Comparison of ENCODE assay signal across 9 mouse cellular contexts in the genomic region with DNA sequence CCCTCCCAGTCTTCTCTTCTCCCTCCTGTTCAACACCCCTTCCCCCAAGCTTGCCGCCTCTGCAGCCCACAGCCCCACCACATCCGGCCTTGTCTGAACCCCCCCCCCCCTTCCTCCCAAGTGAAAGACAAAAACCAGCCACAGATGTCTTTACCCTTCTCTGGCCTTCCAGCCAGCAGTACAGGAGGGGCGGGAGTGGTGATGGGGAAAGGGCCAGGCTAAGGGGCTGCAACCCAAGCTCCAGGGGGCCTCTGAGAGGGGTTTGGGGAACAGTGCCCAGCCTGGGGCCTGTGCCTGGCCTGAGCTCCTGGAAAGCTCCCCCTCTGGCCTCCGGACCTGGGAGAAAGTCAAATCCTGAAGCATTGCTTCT. TPM values are rescaled to one million over a fixed set of nuclear protein-coding genes. Genes with fewer than 3 reads are reported as not detected.
DNase-seq lines count a peak whose midpoint lies in the region; ATAC-seq and TF ChIP-seq lines count a peak whose summit lies in the region.
"Had no signal": no experiment of that assay in that cellular context is flagged by ENCODE, and none has a peak within 500 bp of the region (broad histone marks: within the 10 kb centered on the region; RNA-seq: fewer than 3 reads in every experiment).

No protein-coding gene starts in this region.

- no peaks in the 10 kb centered on the region for H3K36me3 ChIP-seq in kidney, postnatal 0 days (ENCODE audit: insufficient read depth, low read length)
- no peaks in the 10 kb centered on the region for H3K36me3 ChIP-seq in kidney, adult 2 months (ENCODE audit: control insufficient read depth, insufficient read depth, low read length)

- H3K4me3 ChIP-seq in kidney, postnatal 0 days (replicated peaks; ENCODE audit: low read depth, low read length) = no peak overlapping the region
- no peak overlapping the region for H3K4me3 ChIP-seq in kidney, adult 2 months (ENCODE audit: insufficient read depth, low read depth, low read length)

- peak overlapping the region; percentile 78 for H3K27ac ChIP-seq in kidney, postnatal 0 days
- H3K27ac ChIP-seq in kidney, adult 2 months (ENCODE audit: insufficient read depth, low read depth, low read length) = no peak overlapping the region

- no peak overlapping the region for H3K9ac ChIP-seq in kidney, postnatal 0 days (ENCODE audit: low read depth, low read length)

- no peak for TF ChIP-seq CTCF in kidney, postnatal 0 days (IDR thresholded peaks at IDR 0.05; ENCODE audit: low read depth)
- no peak for TF ChIP-seq CTCF in kidney, adult 2 months (conservative IDR thresholded peaks at IDR 0.05; ENCODE audit: insufficient read depth, insufficient read length, low read depth, low read length)

- H3K4me1 ChIP-seq in kidney, postnatal 0 days (replicated peaks; ENCODE audit: insufficient read depth, low read length) = peaks cover 17% of the 10 kb centered on the region
- no peaks in the 10 kb centered on the region for H3K4me1 ChIP-seq in kidney, adult 2 months (ENCODE audit: control insufficient read depth, insufficient read depth, low read length)

- no peak for TF ChIP-seq POLR2A in kidney, adult 2 months (IDR thresholded peaks at IDR 0.05; ENCODE audit: low read depth, low read length)

- no peak overlapping the region for H3K4me2 ChIP-seq in kidney, postnatal 0 days (ENCODE audit: low read length)

- H3K27me3 ChIP-seq in kidney, postnatal 0 days (ENCODE audit: insufficient read depth, low read length) = no peaks in the 10 kb centered on the region
- no peaks in the 10 kb centered on the region for H3K27me3 ChIP-seq in kidney, adult 2 months (replicated peaks; ENCODE audit: control insufficient read depth, insufficient read depth, low read length)

- WGBS in kidney, postnatal 0 days = 38% methylated on average over 4 of the region's 4 CpGs
- WGBS in kidney, adult 2 months = 67% methylated on average over 4 of the region's 4 CpGs

- intact Hi-C loops in left cerebral cortex, postnatal 25 days (cut with DNase I) = loop anchor here (1.0 to 5.0 kb wide), 2 partner anchors 22 to 36 kb away; no protein-coding TSS in a partner anchor

- no peak; the same call in 1 of the 2 replicates for ATAC-seq in kidney, postnatal 0 days (replicated peaks; ENCODE audit: low FRiP score, low read depth)
- ATAC-seq in inflammation-experienced regulatory T-cells, adult 6 months = peak; percentile 38
- no peak for ATAC-seq in monocyte, adult 5-6 weeks (replicated peaks; ENCODE audit: insufficient number of reproducible peaks, low FRiP score, low TSS enrichment, poor library complexity, severe bottlenecking)

- H3K9me3 ChIP-seq in kidney, postnatal 0 days (replicated peaks; ENCODE audit: low read length) = no peaks in the 10 kb centered on the region

- DNase-seq in kidney, postnatal 0 days (ENCODE audit: low spot score) = peak; percentile 60
- DNase-seq in kidney, adult 2 months = no peak
- peak; percentile 54 for DNase-seq in embryo, embryonic 10 days (ENCODE audit: low spot score)
- DNase-seq in retina, embryonic 14.5 days (ENCODE audit: low spot score) = peak; percentile 25
- no peak for DNase-seq in left cerebral cortex, postnatal 25 days (ENCODE audit: low spot score in 2 of 2)
- DNase-seq in layer of hippocampus, adult 9-10 months (ENCODE audit: low spot score) = no peak

RNA-seq across cellular contexts. Expression of a gene that starts 7.0 kb away (rescaled TPM):
- 0.08 and 0.19 TPM in 2 replicates for polyA plus RNA-seq in kidney, postnatal 0 days (2015; fragmentation: Nextera tagmentation; extraction: Ambion mirVana)
- 1.1 and 11.2 TPM in 2 replicates for polyA plus RNA-seq in kidney, adult 2 months (2012; rRNA removed)
- 100 to 1,000 TPM in 2 of 3 experiments, 10 to 100 TPM in 1; 16.6 to 295 (median 286) TPM for polyA plus RNA-seq in inflammation-experienced regulatory T-cells, adult 6 months (2017; shearing (Covaris generic))
- under 1 TPM in 1 of 2 experiments, not detected in 1; 0.16 TPM for total RNA-seq in left cerebral cortex, postnatal 25 days (2021)
- total RNA-seq in monocyte, adult 5-6 weeks (2017) = 13.3 to 31.2 TPM (median 29.2 TPM) in 3 replicates
- total RNA-seq: left cerebral cortex, postnatal 10 days had no signal

RNA-seq across cellular contexts. Expression of a gene that starts 58.8 kb away (rescaled TPM):
- 0.13 and 0.16 TPM in 2 replicates for polyA plus RNA-seq in kidney, postnatal 0 days (2015; fragmentation: Nextera tagmentation; extraction: Ambion mirVana)
- 0.86 and 1.8 TPM in 2 replicates for polyA plus RNA-seq in kidney, adult 2 months (2012; rRNA removed)
- under 1 TPM; 0.30 to 0.58 (median 0.51) TPM for polyA plus RNA-seq in inflammation-experienced regulatory T-cells, adult 6 months (2017; shearing (Covaris generic))
- total RNA-seq in left cerebral cortex, postnatal 25 days (2021) = under 1 TPM; 0.21 to 0.64 TPM
- 4.1 to 6.4 TPM (median 4.2 TPM) in 3 replicates for total RNA-seq in monocyte, adult 5-6 weeks (2017)

Comparison
In these comparisons a context has a peak if more than half of its experiments do, and no peak if none do; other contexts are left out.
1. DNase-seq: peak in kidney, postnatal 0 days (single experiment), embryo, embryonic 10 days (single experiment) and retina, embryonic 14.5 days (single experiment); none in kidney, adult 2 months (single experiment), left cerebral cortex, postnatal 25 days (0 of 2) and layer of hippocampus, adult 9-10 months (single experiment).